Mouse (Mus musculus): ENCODE data around the gene Tmem178b. TPM values are rescaled to one million over a fixed set of nuclear protein-coding genes. Genes with fewer than 3 reads are reported as not detected.

Gene Tmem178b
- polyA plus RNA-seq, 1 experiment: 0.29 TPM

- TF ChIP-seq CTCF (IDR thresholded peaks at IDR 0.05; ENCODE audit: extremely low read depth, insufficient read length, insufficient replicate concordance, low read depth, low read length) (no peak), POLR2A (IDR thresholded peaks at IDR 0.05; ENCODE audit: low read depth, low read length) (no peak)
Measured at GRCm38 (mm10) chr6:40102863-40103262, 229.8 kb downstream of the Tmem178b start.

GRCm38 (mm10) chr6:40110029-40110428 is 237.0 kb downstream of the Tmem178b start:
- no peaks in the 10 kb centered on the region for H3K4me1 ChIP-seq (ENCODE audit: control insufficient read depth, insufficient read depth, insufficient read length, low read length)
- H3K4me3 ChIP-seq (ENCODE audit: low read depth, low read length): no peak overlapping the region
- no peaks in the 10 kb centered on the region for H3K27me3 ChIP-seq (ENCODE audit: control insufficient read depth, insufficient read depth, low read length)
- TF ChIP-seq POLR2A (IDR thresholded peaks at IDR 0.05; ENCODE audit: low read depth, low read length): no peak
- no peak for TF ChIP-seq CTCF (IDR thresholded peaks at IDR 0.05; ENCODE audit: extremely low read depth, insufficient read length, insufficient replicate concordance, low read depth, low read length)
- 74% methylated on average over 5 of the region's 5 CpGs for WGBS
- no peak overlapping the region for H3K27ac ChIP-seq (ENCODE audit: insufficient read depth, low read depth, low read length)
- no peaks in the 10 kb centered on the region for H3K36me3 ChIP-seq (ENCODE audit: control insufficient read depth, insufficient read depth, low read length)

More at GRCm38 (mm10) chr6:40102863-40103262, 229.8 kb downstream of the Tmem178b start:
- Histone ChIP-seq H3K4me1 (ENCODE audit: control insufficient read depth, insufficient read depth, insufficient read length, low read length) (no peaks in the 10 kb centered on the region), H3K36me3 (ENCODE audit: control insufficient read depth, insufficient read depth, low read length) (no peaks in the 10 kb centered on the region), H3K27me3 (ENCODE audit: control insufficient read depth, insufficient read depth, low read length) (no peaks in the 10 kb centered on the region), H3K27ac (ENCODE audit: insufficient read depth, low read depth, low read length) (no peak overlapping the region), H3K4me3 (ENCODE audit: low read depth, low read length) (no peak overlapping the region)
- 68% methylated on average over 4 of the region's 4 CpGs for WGBS

GRCm38 (mm10) chr6:40110729-40111128 is 237.7 kb downstream of the Tmem178b start:
- no peak for TF ChIP-seq POLR2A (IDR thresholded peaks at IDR 0.05; ENCODE audit: low read depth, low read length)
- TF ChIP-seq CTCF (IDR thresholded peaks at IDR 0.05; ENCODE audit: extremely low read depth, insufficient read length, insufficient replicate concordance, low read depth, low read length): no peak
- WGBS: 78% methylated on average over 2 of the region's 2 CpGs
- Histone ChIP-seq H3K27me3 (ENCODE audit: control insufficient read depth, insufficient read depth, low read length) (no peaks in the 10 kb centered on the region), H3K27ac (ENCODE audit: insufficient read depth, low read depth, low read length) (no peak overlapping the region), H3K4me3 (ENCODE audit: low read depth, low read length) (no peak overlapping the region), H3K36me3 (ENCODE audit: control insufficient read depth, insufficient read depth, low read length) (no peaks in the 10 kb centered on the region), H3K4me1 (ENCODE audit: control insufficient read depth, insufficient read depth, insufficient read length, low read length) (no peaks in the 10 kb centered on the region)

- no peak for TF ChIP-seq CTCF (IDR thresholded peaks at IDR 0.05; ENCODE audit: extremely low read depth, insufficient read length, insufficient replicate concordance, low read depth, low read length)
- no peak for TF ChIP-seq POLR2A (IDR thresholded peaks at IDR 0.05; ENCODE audit: low read depth, low read length)
- WGBS: 86% methylated on average over 10 of the region's 10 CpGs
- H3K27ac ChIP-seq (ENCODE audit: insufficient read depth, low read depth, low read length): no peak overlapping the region
Measured at GRCm38 (mm10) chr6:40112488-40112887, 239.4 kb downstream of the Tmem178b start.

GRCm38 (mm10) chr6:40116225-40116624 is 243.2 kb downstream of the Tmem178b start:
- H3K4me1 ChIP-seq (ENCODE audit: control insufficient read depth, insufficient read depth, insufficient read length, low read length): no peaks in the 10 kb centered on the region
- H3K27me3 ChIP-seq (ENCODE audit: control insufficient read depth, insufficient read depth, low read length): no peaks in the 10 kb centered on the region
- TF ChIP-seq POLR2A (IDR thresholded peaks at IDR 0.05; ENCODE audit: low read depth, low read length) (no peak), CTCF (IDR thresholded peaks at IDR 0.05; ENCODE audit: extremely low read depth, insufficient read length, insufficient replicate concordance, low read depth, low read length) (no peak)
- 54% methylated on average over 3 of the region's 3 CpGs for WGBS
- H3K36me3 ChIP-seq (ENCODE audit: control insufficient read depth, insufficient read depth, low read length): no peaks in the 10 kb centered on the region
- H3K4me3 ChIP-seq (ENCODE audit: low read depth, low read length): no peak overlapping the region
- H3K27ac ChIP-seq (ENCODE audit: insufficient read depth, low read depth, low read length): no peak overlapping the region

More at GRCm38 (mm10) chr6:40112488-40112887, 239.4 kb downstream of the Tmem178b start:
- no peaks in the 10 kb centered on the region for H3K4me1 ChIP-seq (ENCODE audit: control insufficient read depth, insufficient read depth, insufficient read length, low read length)
- no peak overlapping the region for H3K4me3 ChIP-seq (ENCODE audit: low read depth, low read length)
- H3K27me3 ChIP-seq (ENCODE audit: control insufficient read depth, insufficient read depth, low read length): no peaks in the 10 kb centered on the region
- no peaks in the 10 kb centered on the region for H3K36me3 ChIP-seq (ENCODE audit: control insufficient read depth, insufficient read depth, low read length)

DNA sequence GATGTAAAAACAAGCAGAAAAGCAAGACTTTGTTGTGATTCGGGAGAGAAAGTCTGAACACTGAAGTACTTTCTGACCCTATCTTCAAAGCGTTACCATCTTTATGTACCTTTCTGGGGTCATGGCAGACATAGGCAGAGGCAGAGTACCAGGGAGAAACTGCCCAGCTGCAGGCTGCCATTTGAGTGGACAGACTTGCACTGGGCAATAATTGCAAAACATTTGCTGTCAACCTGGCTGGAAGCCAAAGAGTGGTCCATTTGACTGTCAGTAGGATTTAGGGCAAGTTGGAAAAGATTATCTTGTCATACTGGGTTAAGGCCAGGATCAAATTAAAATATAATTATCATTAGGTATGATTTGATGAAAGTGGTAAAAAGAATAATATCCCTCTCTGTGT is 247.1 kb downstream of the Tmem178b start:
- Histone ChIP-seq H3K4me1 (ENCODE audit: control insufficient read depth, insufficient read depth, insufficient read length, low read length) (no peaks in the 10 kb centered on the region), H3K36me3 (ENCODE audit: control insufficient read depth, insufficient read depth, low read length) (no peaks in the 10 kb centered on the region), H3K27ac (ENCODE audit: insufficient read depth, low read depth, low read length) (no peak overlapping the region), H3K27me3 (ENCODE audit: control insufficient read depth, insufficient read depth, low read length) (no peaks in the 10 kb centered on the region), H3K4me3 (ENCODE audit: low read depth, low read length) (no peak overlapping the region)
- TF ChIP-seq POLR2A (IDR thresholded peaks at IDR 0.05; ENCODE audit: low read depth, low read length): no peak
- no peak for TF ChIP-seq CTCF (IDR thresholded peaks at IDR 0.05; ENCODE audit: extremely low read depth, insufficient read length, insufficient replicate concordance, low read depth, low read length)
- WGBS: 86% methylated on average over 2 of the region's 2 CpGs

GRCm38 (mm10) chr6:40121494-40121893 is 248.4 kb downstream of the Tmem178b start:
- Histone ChIP-seq H3K4me3 (ENCODE audit: low read depth, low read length) (no peak overlapping the region), H3K27ac (ENCODE audit: insufficient read depth, low read depth, low read length) (no peak overlapping the region), H3K36me3 (ENCODE audit: control insufficient read depth, insufficient read depth, low read length) (no peaks in the 10 kb centered on the region), H3K27me3 (ENCODE audit: control insufficient read depth, insufficient read depth, low read length) (no peaks in the 10 kb centered on the region), H3K4me1 (ENCODE audit: control insufficient read depth, insufficient read depth, insufficient read length, low read length) (no peaks in the 10 kb centered on the region)
- no peak for TF ChIP-seq POLR2A (IDR thresholded peaks at IDR 0.05; ENCODE audit: low read depth, low read length)
- TF ChIP-seq CTCF (IDR thresholded peaks at IDR 0.05; ENCODE audit: extremely low read depth, insufficient read length, insufficient replicate concordance, low read depth, low read length): no peak
- 41% methylated on average over 4 of the region's 4 CpGs for WGBS

Measured in small intestine, adult 2 months (tissue).